Mouse (Mus musculus) C2C12 (cell line): ENCODE data around the gene Ap1s3.

Experiments
- CEBPB ChIP-seq: IDR thresholded peaks from one replicate; pipeline ENCODE4 v1.6.1; 2011; ENCODE audit warnings: low read depth, mild to moderate bottlenecking, control low read depth, moderate library complexity
- CTCF ChIP-seq: IDR thresholded peaks from one replicate; pipeline ENCODE4 v1.5.1; 2011; ENCODE audit not compliant: control insufficient read depth, insufficient read depth, insufficient read length
- FOSL1 ChIP-seq: IDR thresholded peaks from one replicate; pipeline ENCODE4 v1.8.0; 2011; ENCODE audit warnings: mild to moderate bottlenecking, low read length; ENCODE audit not compliant: poor library complexity, insufficient read depth, severe bottlenecking
- MYOD1 ChIP-seq: IDR thresholded peaks from one replicate; pipeline ENCODE4 v1.6.1; 2011; ENCODE audit warnings: low read depth; ENCODE audit not compliant: control insufficient read depth, insufficient read length
- MYOG ChIP-seq: IDR thresholded peaks from one replicate; pipeline ENCODE4 v1.6.1; 2011; ENCODE audit not compliant: control insufficient read depth, insufficient read length; ENCODE audit errors: extremely low read depth
- USF1 ChIP-seq: IDR thresholded peaks from one replicate; pipeline ENCODE4 v1.6.1; 2011; ENCODE audit warnings: low read depth, mild to moderate bottlenecking, control low read depth, moderate library complexity

DNA sequence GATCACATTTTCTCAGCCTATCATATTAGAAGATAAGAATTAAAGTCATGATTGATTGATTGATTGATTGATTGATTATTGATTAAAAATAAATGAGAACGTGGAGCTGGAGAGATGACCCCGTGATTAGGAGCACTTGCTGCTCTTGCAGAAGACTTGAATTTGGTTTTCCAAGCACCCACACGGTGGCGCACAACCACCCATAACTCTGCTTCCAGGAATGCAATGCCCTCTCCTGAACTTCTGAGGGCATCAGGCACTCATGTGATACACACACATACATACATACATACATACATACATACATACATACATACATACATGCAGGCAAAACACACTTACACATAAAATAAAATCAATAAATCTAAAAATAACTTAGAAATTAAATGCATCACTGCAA, 45.6 kb downstream of the Ap1s3 start:
- TF ChIP-seq CTCF (no peak), MYOG (no peak), MYOD1 (no peak), USF1 (no peak), CEBPB (no peak), FOSL1 (no peak)
